Mouse (Mus musculus): ENCODE results near the gene F2r.

DNA sequence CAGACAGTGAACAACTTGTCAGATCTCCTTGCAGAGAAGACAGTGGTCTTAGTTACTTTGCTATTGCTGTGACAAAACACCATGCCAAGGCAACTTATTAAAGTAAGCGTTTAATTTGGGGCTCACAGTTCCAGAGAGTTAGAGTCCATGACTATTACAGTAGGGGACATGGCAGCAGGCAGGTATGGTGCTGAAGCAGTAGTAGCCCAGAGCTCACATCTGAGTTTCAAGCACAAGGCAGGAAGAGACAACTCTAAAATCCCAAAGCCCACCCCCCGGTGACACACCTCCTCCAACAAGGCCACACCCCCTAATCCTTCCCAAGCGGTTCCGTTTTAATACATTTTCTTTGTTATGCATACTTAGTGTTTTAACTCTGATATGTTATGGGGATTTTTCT, 47.4 kb downstream of the F2r start:
- TF ChIP-seq E2F4 (IDR thresholded peaks at IDR 0.05; ENCODE audit: insufficient read depth), result no peak
- no peak for TF ChIP-seq POLR2A (IDR thresholded peaks at IDR 0.05; ENCODE audit: insufficient read length, low read depth)
- TF ChIP-seq USF1 (IDR thresholded peaks at IDR 0.05; ENCODE audit: low read depth), result no peak
- no peak for TF ChIP-seq CEBPB (IDR thresholded peaks at IDR 0.05; ENCODE audit: insufficient read depth, poor library complexity, severe bottlenecking)
- no peak for TF ChIP-seq TCF3 (IDR thresholded peaks at IDR 0.05; ENCODE audit: insufficient read length, low read depth)
- no peak for TF ChIP-seq MAX (IDR thresholded peaks at IDR 0.05; ENCODE audit: low read depth)
- TF ChIP-seq POLR2AphosphoS2 (IDR thresholded peaks at IDR 0.05; ENCODE audit: insufficient read length, low read depth), result no peak
- no peak for TF ChIP-seq TCF12 (IDR thresholded peaks at IDR 0.05; ENCODE audit: insufficient read depth, poor library complexity, severe bottlenecking)
- TF ChIP-seq SRF (IDR thresholded peaks at IDR 0.05; ENCODE audit: control insufficient read depth, insufficient read length, low read depth), result no peak

All from myocyte (in vitro differentiated cells).